Mouse (Mus musculus) mesoderm, embryonic 11.5 days (tissue): ENCODE measurements at regions not wholly inside any gene's neighbourhood (a gene's known extent, or its start where the extent isn't known, plus 50 kb on each side); places are given as distances from the start of the nearest gene placed in this dataset.

ENCODE experiments used
- DNase-seq: peaks from one replicate; pipeline ENCODE4 v3.0.0-alpha.2; 2012; ENCODE audit warnings: low read depth, low spot score

DNA sequence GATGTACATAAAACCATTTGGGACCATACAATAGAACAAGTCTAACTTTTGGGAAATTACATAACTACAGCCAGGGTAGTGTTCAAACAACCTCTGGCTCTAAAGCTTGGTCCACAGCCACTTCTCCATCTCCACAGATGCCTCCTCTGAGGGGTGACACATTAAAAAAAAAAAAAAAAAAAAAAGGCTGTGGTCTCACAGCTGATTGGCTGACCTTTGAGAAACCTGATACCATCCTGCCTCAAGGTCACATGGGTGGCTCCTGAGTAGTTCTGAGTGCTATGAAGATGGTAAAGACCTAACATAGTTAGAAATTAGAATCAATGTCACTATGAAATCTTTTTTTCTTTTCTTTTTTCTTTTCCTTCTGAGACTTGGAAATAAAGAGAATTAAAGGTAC, 102.4 kb downstream of the Tmem182 start:
- DNase-seq, result no peak

DNA sequence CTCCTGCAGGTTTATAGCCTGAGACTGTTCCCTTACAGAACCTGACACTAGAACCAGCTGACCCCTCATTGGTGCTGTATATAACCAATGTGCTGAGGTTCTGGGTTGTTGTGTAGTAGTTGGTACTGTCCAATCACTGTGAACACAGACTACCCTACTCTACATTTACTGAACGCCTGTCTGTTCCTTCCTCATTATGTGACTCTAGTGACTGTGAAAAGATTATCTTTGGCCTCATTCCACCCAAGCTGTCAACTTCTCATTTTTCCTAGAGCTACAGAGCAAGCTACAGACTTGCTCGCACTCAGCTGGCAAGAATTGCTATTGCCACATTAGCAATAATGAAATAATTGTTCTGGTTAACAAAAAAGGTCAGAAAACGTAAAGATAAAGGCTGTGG, 108.2 kb downstream of the Tmem182 start:
- no peak for DNase-seq

DNA sequence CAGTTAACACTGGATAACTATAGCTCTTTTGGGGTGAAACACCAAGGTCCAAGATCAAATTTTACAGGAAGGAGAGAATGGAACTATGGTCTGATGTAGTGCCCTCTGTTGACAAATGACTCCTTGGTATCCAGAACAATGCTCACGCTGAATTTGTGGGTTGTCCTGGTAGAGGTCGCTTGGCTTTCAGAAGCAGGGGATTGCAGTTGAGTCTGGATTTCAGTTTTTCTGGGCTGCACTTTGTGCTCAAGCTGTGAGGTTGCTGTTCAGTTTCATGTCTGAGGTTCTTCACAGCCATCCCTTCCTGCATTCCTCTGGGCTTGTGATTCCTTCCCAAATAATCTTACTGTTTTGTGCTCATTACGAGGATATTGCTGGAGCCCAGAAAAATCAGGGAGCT, 118.9 kb downstream of the Tmem182 start:
- DNase-seq, result no peak

DNA sequence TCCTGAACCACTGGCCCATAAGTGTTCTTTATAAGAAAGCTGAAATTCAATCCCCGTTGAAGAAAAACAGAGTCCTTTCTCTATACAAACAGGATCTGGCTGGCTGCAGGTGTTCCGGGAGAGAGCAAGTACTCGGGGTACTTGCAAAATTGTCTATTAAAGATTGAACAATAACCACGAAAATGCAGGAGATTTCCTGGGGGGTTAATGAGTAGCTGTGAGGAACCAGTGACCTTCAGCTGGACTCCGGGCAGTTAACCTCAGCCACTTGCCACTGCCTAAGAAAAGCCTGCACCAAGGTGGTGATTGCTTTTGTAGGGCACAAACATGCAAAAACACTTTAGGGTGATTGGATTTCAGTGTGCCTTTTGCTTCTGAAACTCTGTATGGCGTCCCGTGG, 119.4 kb downstream of the Tmem182 start:
- DNase-seq, result no peak

DNA sequence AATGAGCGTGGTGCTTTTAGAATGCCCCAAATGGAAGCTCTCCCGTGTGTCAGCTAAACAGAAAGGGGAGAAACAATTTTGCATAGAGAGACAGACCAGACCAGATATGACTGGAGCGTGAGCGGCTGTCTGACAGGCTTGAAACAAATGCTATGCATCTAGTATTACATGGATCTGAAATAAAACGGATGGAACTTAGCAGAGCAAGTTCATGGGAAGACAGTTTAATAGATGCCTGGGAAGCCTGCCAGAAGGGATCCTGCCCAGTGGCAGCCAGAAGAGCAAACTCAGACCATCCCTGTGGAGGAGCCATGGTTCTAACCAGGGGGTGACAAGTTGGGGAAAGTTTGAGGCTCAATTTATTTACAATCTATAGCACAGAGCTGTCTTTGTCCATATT, 126.0 kb downstream of the Tmem182 start:
- DNase-seq, result no peak

DNA sequence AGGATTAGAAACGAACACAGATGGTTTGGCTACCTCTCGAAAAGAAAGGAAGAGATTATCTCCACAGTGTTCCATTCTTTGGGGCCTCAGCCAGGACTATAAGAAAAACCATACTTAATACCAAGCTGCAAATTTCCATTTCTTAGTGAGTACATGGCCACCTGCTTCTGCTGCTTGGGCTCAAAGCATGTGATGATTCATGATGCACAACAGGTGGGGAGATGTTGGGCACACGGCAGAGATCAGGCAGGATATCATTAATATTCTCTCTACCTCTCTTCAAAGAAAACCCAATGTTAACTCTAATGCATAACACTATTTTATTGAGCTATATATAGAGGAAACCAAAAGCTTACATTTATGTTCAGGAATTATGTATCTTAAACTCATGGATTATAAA, 131.3 kb downstream of the Tmem182 start:
- no peak for DNase-seq

DNA sequence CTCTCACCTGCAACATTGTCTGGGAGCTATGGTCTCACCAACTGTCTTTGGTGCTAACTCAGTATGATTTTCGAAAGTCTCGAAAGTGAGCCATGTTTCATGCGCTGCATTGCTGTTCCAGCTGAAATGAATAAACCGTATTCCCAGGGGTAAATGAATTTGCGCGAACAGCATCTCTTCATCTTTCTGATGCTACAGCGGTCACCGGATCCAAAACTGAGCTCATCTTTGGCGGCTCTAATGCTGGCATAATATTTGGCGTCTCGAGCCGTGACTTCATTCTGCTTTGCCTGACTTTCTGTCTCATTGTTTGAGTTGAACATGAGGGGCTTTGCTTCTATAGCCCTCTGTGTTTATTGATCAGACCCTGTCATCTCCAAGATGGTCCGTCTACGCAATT, 137.3 kb downstream of the Tmem182 start:
- no peak for DNase-seq

DNA sequence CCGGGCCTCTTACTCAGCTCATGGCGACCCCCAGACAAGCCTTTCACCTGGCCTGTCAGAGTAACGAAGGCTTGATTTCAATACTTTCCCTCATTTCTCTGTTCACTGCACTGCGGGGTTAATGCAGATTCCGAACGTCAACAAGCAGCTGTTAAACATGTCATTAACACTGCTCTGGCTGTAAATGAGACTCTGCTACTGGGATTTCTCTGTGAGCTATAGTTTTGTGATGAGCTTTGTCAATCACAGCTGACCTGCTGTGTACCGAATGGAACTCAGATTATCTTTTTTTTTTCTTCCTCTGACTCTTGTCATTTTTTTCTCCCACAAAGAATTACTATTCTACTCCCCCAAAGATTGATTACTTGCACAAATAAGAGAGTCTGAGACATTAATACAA, 137.8 kb downstream of the Tmem182 start:
- DNase-seq, result no peak

DNA sequence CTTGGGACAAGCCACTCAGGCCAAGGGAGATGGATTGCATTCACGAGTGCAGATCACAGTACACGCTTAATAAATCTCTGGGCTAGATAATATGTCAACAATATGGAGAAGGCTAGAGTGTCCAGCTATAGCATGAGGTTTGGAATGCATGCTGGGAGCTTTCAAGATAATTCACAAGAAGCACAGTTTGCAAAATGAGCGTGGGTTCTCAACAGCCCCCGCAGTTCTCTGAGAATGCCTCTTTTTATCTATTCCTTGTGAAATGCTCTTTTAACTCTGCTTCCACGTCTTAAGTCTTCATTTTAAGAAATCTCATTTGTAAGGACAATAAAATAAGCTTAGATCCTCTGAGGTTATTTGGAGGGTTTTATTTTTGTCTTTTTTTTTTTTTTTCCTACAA, 145.2 kb downstream of the Tmem182 start:
- no peak for DNase-seq

DNA sequence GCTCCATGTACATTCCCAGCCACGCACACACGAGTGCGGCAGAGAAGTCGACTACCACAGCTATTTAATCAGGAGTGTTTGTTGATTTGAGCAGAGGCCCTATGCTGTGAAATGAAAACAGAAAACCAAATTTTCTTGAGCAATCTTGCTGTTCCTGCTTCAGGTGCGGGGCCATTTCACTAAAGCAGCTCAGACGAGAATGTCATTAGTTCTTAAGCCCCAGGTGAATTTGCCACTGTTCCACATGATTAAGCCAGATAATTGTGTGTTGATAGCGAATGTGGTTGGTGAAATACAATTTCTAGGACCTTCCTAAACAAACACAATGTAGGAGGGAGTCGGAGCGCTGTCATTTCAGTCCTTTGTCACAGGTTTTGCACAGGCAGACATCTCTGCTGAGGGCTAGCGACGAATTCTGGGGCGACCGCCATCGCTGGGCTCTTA, 149.3 kb downstream of the Tmem182 start:
- no peak for DNase-seq

DNA sequence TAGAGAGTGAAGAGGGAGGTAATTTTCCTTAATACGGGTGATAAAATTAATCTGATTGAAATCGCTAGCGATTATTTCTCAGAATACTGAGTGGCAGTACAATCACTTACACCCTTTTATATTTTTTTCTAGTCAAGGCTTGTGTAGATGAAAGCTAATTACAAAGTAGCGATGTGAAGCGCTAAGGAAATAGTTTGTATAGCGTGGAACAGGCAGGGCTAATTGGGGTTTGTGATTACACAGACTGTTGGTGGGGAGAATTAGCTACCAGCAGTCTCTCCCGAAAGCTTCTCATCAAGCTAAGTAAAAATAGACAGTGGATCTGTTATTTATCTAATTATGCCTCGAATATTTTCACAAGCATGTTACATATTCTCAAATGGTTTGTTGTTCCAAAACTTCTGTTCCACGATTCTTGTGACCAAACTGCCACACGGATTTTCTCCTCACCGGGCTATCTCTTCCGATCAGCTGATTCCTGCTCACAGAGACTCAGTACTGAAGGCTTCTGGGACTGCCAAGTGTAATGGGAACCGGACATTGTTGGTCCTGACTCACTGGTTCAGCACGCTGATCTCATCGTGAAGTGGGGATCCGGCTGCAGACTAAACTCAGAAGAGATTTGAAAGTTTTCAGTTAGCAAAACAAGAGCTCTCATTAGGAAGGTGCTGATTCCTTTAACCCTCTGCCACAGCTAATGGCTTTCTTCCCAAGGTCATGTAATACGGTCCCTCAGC, 162.5 kb downstream of the Tmem182 start:
- DNase-seq, result no peak

DNA sequence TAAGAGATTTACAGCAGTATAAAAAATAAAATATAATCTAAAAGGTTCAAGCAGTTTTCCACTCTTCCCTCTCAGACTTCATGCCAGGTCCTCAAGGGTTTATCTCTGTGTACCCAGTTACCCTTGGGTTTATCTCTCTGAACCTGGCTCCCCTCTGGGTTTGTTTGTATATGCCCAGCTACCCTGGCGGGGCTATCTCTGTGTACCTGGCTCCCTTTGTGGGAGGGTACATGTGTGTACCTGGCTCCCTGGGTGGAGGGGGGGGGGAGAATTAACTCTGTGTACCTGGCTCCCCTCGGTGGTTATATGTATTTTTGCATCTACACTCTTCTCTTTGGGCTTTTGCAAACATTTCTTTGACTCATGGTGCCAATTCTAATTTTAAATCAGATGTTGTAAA, 178.4 kb downstream of the Tmem182 start:
- DNase-seq, result no peak

DNA sequence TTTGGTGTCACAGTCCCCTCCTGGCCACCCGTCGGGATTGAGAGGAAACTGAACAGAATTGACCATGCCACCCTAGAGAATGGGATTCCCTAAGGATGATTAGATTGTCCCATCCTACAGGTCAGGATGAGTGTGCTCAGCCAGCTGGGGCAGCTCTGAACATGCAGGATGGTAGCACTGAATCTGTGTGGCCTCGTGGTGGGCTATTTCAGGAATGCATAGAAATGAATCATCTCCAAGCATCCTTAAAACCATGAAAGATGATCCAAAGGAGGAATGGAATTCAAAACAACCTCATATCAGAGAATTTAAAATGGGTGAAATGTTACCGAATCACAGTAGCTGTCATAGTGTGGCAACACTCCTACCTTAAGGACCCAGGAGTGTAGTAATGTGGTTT, 187.9 kb downstream of the Tmem182 start:
- peak; percentile 3 for DNase-seq

DNA sequence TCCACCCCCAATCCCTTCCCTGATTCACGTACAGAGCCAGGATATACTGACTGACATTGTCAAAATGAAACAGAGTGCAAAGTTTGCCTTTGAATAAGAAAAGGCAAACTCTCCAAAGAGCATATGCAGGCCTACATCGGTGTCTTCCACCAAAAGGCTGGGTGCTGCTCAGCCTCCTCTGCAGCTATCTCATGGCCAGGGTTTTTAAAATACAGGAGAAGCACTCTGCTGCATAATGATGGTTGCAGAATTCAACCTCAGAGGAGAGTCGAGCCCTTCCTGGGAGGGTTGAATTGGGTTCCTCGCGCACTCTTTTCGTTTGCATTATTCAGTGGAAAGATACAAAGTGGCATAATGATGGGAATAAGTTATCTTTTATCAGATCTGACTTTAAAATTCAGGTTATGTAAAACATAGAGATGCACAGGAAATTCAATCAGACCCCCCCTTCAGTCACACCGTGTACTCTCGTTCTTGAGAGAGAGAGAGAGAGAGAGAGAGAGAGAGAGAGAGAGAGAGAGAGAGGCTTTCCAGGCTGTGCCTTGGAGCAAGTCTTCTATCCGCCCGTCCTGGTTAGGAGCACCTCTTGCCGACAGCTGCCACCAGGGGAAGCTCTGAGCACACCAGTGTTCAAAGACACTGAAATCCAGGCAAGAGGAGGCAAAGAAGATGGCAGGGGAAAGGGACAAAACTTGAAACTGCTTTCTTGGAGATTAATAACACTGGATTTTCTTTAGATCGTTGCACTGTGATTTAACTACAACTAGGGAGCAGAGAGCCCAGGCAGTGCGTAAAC, 196.0 kb downstream of the Tmem182 start:
- DNase-seq, result peak; percentile 48

DNA sequence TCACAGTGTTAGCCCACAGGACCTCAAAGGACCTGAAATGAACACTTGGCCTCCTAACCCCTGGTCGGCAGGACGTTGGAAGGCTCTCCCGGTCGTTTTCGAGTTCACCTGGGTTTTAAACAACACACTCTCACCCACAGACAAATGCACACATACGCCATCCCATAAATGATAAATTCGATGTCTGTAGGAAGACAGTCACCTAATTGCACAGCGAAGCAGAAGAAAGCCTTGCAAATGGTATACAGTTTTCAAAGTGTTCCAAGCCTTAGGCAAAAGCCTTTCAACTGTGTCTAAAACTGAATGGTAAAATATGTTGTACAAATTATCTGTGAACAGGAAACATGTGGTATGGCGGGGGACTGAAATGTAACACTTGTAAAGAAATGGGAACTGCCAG, 196.6 kb downstream of the Tmem182 start:
- no peak for DNase-seq

DNA sequence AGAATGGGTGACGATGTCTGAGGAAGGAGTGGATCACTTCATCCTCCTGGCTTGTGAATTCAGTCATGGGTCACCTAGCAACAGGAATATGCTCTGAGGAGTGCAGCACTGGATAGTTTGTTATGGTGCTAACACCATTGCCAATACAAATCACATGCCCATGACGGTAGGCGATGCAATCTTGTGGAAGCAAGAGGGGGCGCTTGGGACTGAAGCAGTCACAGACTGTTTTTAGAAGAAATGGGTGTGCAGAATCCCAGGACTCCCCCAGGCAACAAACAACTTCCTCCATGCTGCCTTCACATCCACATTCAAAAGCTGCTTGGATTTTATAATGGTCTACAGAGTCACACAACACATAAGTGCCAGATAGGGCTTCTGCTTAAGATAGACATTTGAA, 221.5 kb downstream of the Tmem182 start:
- no peak for DNase-seq

DNA sequence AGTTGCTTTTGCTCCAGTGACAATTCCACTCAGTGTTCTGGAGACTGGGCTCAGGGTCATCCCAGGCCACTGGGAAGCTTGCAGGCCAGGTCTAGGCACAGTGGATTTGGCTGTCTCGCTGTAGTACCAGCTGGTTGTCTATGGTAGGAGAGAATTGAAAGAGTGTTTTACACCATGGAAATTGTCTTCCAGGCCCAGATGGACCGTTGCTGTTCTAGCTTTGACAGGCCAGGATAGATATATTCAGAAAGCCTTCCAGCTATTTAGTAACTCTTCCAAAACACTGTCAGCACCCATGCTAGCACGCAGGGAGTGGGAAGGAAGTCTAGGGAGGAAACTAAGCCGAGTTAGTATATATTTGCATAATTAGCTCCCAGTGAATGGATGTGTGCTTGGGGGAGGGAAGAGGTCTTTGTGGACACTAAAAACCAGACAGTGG, 222.2 kb downstream of the Tmem182 start:
- no peak for DNase-seq

DNA sequence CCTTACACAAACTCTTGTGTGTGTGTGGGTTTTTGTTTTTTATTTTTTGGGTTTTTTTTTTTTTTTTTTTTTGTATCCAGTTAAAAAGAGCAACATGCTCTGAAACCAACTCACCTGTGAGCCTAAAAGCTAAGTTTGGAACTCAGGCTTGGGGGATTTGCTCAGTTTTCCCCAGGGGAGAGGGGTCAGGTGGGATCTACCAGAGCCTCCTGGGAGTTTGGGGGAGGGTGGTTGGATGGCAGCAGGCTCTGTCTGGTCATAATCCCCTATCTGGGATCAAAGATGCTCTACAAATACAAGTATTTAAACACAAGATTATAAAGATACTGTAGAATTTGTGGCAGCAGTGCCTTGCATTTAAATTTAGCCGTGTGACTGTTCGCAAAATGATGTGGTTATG, 222.6 kb downstream of the Tmem182 start:
- DNase-seq, result no peak

DNA sequence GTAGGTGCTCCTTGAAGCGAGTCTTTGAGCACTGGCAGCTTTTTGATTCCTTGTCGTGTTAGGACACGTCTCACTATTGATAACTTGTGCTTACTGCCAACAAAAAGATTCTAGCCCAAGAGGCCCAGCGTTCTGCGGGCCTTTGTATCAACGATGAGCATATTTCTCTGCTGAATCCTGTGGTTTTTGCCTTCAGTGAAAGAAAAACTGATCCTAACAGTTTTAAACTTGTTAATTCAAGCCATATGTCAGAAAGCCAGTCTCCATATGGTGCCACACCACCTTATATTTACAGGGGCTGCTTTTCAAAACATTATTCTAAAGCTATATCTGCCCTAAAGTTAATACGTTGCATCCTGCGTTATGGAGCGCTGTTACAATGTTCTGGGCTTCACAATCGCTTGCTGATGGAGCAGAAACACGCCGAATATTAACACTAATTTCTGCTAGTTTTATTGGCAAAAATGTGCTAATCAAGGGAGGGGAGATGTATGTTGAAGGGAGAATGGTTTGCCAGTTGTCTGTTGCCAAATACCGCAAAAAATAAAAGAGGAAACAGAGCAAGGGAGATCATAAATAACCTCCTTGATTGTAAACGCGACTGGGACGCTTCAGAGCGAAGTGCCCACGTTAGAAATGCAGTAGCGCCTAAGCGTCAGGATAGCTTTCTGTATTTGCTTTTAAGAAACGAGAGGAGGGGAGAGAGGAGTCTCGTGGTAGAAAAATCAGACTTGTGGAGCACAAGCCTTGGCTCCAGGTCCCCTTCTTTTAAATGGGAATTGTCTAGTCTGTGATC, 229.9 kb downstream of the Tmem182 start:
- DNase-seq, result peak; percentile 9

DNA sequence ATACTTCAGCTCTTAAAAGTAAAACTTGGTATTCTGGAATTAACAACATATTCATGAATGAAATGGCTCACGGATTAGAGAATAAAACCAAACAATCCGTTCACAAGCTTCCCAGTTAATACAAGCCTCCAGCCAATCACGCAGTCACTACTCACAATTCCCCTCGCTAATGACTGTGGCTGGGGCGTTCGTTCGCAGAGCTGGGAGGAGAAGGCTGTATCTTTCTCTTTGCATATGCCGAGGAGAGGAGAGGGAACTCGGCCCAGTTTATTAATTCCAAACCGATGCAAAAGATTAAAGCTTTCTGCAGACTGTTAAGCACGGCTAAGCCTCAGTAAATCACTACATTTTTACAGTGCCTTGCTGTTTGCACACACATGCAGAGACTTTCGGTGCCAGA, 231.5 kb downstream of the Tmem182 start:
- no peak for DNase-seq

DNA sequence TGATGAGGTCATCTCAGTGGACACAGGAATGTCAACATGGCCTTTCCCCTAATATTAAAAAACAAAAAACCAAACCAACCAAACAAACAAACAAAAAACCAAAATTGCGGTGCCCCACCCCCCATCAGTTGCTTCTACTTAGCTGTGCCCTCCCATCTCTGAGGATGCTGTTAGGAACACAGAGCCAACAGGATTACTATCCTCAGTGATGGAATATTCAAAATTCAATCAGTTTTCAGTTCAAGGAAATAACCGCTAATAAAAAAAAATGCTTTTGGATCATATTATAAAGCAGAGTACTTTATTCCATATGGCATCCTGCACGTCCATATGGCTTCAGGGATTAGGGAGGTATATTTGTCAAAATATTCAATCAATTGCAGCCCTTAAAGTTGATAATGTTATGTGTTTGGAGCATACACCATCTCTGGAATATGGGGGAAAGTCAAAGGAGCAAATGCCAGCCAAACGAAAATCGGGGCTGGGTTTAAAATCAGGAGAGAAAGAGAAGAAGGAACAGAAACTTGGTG, 249.1 kb downstream of the Tmem182 start:
- DNase-seq, result no peak

DNA sequence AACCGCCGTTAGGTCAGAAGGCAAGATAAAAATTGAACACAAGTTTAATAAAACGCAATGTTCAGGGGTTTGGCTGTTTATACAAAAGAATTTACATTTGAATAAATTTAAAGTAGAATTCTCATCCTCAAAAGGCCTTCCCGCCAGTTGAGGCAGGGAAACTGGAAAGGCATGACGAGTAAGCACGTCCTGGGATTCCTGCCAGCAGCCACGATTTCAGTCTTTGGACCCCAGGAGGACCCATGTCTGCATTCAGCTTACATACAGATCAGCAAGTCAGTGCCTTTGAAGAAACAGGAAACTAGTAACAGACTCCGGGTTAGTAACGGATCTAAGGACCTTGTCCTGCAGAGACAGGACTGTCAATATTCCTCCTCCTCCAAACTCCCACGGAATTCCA, 250.4 kb downstream of the Tmem182 start:
- no peak for DNase-seq
